Comparison of ENCODE assay signal across 17 mouse cellular contexts in the genomic region with DNA sequence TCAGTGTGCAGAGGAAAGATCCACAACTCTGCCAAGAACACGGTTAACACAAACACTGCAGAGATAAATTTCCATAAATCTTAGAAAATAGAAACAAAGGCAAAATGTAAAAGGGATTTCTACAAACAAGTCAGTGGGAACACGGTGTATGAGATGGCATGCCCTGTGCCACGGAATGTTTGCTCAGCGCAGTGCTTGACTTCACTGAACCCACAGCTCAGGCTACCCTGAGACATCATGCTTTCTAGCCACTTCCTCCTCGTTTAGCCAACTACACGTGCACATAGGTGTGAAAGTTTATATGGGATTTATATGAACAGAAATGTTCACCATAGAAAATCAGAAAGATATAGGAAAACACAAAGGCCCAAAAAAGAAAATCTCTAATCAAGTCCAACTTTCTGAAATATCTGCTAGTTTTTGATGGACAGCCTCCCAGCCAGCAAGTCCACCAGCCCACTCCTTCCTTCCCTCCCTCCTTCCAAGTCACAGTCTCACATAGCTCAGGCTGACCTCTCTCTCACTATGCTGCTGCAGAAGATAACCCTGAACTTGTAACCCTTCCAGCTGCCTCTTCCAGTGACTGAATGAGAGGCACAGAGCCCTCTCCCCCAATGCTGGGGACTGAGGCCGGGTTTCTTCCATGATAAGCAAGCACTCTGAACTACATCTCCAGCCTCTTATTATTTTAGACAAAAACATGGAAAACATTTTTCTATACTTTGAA.
DNase-seq lines count a peak whose midpoint lies in the region; ATAC-seq and TF ChIP-seq lines count a peak whose summit lies in the region.
"Had no signal": no experiment of that assay in that cellular context is flagged by ENCODE, and none has a peak within 500 bp of the region (broad histone marks: within the 10 kb centered on the region; RNA-seq: fewer than 3 reads in every experiment).

No protein-coding gene starts in this region.

- H3K4me2 ChIP-seq in kidney, embryonic 15.5 days = no peak overlapping the region
- no peak overlapping the region for H3K4me2 ChIP-seq in lung, postnatal 0 days (replicated peaks; ENCODE audit: low read depth, low read length)
- H3K4me2 ChIP-seq: limb, embryonic 13.5 days; liver, embryonic 15.5 days; neural tube, embryonic 12.5 days had no signal

- H3K4me1 ChIP-seq in kidney, embryonic 15.5 days = peaks cover 26% of the 10 kb centered on the region
- no peaks in the 10 kb centered on the region; the same call in 1 of the 2 replicates for H3K4me1 ChIP-seq in lung, postnatal 0 days (ENCODE audit: insufficient read depth, low read depth, low read length)
- peaks cover 9% of the 10 kb centered on the region for H3K4me1 ChIP-seq in embryonic fibroblast, embryonic 13.5 days (ENCODE audit: control insufficient read depth, insufficient read depth, low read length)

- no peaks in the 10 kb centered on the region for H3K9me3 ChIP-seq in kidney, embryonic 15.5 days (replicated peaks)
- H3K9me3 ChIP-seq in lung, postnatal 0 days (ENCODE audit: low read length) = no peaks in the 10 kb centered on the region
- H3K9me3 ChIP-seq: limb, embryonic 13.5 days; liver, embryonic 15.5 days; neural tube, embryonic 12.5 days had no signal

- peak; percentile 67; the same call in 1 of the 2 replicates for ATAC-seq in kidney, embryonic 15.5 days (replicated peaks; ENCODE audit: low FRiP score)
- peak; percentile 40; the same call in 1 of the 2 replicates for ATAC-seq in lung, postnatal 0 days
- ATAC-seq: forebrain, embryonic 16.5 days; hindbrain, embryonic 16.5 days had no signal

- no peak for TF ChIP-seq CTCF in lung, postnatal 0 days (IDR thresholded peaks at IDR 0.05)
- no peak for TF ChIP-seq CTCF in embryonic fibroblast, embryonic 13.5 days (IDR thresholded peaks at IDR 0.05; ENCODE audit: borderline replicate concordance, insufficient read depth, low read length)

- H3K27ac ChIP-seq in kidney, embryonic 15.5 days = 0 out of 2 replicates have a peak overlapping the region, but pooled peaks have one; percentile 45
- no peak overlapping the region for H3K27ac ChIP-seq in lung, postnatal 0 days (ENCODE audit: low read length)
- peak overlapping the region; percentile 50; the same call in 1 of the 2 replicates for H3K27ac ChIP-seq in embryonic fibroblast, embryonic 13.5 days (ENCODE audit: insufficient read depth, low read length)
- H3K27ac ChIP-seq: limb, embryonic 13.5 days; liver, embryonic 15.5 days; neural tube, embryonic 12.5 days had no signal

- no peak for TF ChIP-seq EP300 in lung, postnatal 0 days (IDR thresholded peaks at IDR 0.05)

- H3K27me3 ChIP-seq in kidney, embryonic 15.5 days = no peaks in the 10 kb centered on the region
- no peaks in the 10 kb centered on the region for H3K27me3 ChIP-seq in lung, postnatal 0 days (replicated peaks; ENCODE audit: insufficient read depth, low read length)
- H3K27me3 ChIP-seq: limb, embryonic 13.5 days; liver, embryonic 15.5 days; neural tube, embryonic 12.5 days had no signal

- H3K36me3 ChIP-seq in kidney, embryonic 15.5 days = no peaks in the 10 kb centered on the region
- no peaks in the 10 kb centered on the region for H3K36me3 ChIP-seq in lung, postnatal 0 days (ENCODE audit: insufficient read depth, low read length)
- H3K36me3 ChIP-seq: limb, embryonic 13.5 days; liver, embryonic 15.5 days; neural tube, embryonic 12.5 days had no signal

- TF ChIP-seq POLR2A in embryonic fibroblast, embryonic 13.5 days (IDR thresholded peaks at IDR 0.05; ENCODE audit: low read depth, low read length) = no peak

- 44% methylated on average over 7 of the region's 7 CpGs for WGBS in kidney, embryonic 15.5 days
- WGBS in lung, postnatal 0 days = 23% methylated on average over 7 of the region's 7 CpGs

- no peak overlapping the region for H3K4me3 ChIP-seq in kidney, embryonic 15.5 days (replicated peaks)
- no peak overlapping the region for H3K4me3 ChIP-seq in lung, postnatal 0 days (ENCODE audit: low read depth, low read length)
- H3K4me3 ChIP-seq in embryonic fibroblast, embryonic 13.5 days (ENCODE audit: insufficient read depth, low read length) = no peak overlapping the region
- H3K4me3 ChIP-seq: limb, embryonic 13.5 days; liver, embryonic 15.5 days; neural tube, embryonic 12.5 days had no signal

- DNase-seq in kidney, postnatal 25 days = no peak
- no peak for DNase-seq in lung, postnatal 0 days (ENCODE audit: low spot score)
- DNase-seq in lung, postnatal 25 days (ENCODE audit: low spot score) = no peak
- DNase-seq in naive thymus-derived CD4-positive, alpha-beta T cell, adult 2 months (ENCODE audit: low read depth) = peak; percentile 52
- no peak for DNase-seq in urinary bladder, adult 18-20 months (ENCODE audit: low spot score in 2 of 2)
- DNase-seq: adrenal gland, postnatal 36 days; cerebellum, adult 2 months; heart, postnatal 4 days; kidney, adult 8-10 months; right cerebral cortex, postnatal 14 days had no signal

- no peak overlapping the region for H3K9ac ChIP-seq in kidney, embryonic 15.5 days
- no peak overlapping the region for H3K9ac ChIP-seq in lung, postnatal 0 days (replicated peaks; ENCODE audit: low read depth)
- H3K9ac ChIP-seq: limb, embryonic 13.5 days; liver, embryonic 15.5 days; neural tube, embryonic 12.5 days had no signal
